11 mouse cellular contexts compared by ENCODE assay signal in the genomic region with DNA sequence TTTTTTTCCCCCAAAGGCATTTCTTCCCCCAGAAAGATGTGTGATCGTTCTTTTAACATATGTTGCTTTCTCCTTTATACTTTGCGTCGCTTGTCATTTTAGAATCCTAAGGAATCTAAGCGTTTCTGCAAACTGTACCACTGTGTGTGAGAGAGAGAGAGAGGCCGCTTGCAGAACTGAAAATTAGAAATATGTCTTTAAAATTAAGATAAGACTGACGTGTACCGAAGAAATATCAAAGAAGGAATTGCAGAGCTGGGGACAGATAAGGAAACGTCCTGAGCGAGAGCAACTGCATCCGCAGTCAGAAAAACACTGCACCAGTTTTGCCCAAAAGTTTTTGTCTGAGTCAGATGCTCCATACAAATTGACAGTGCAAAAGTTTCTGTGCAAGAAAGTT. TPM values are rescaled to one million over a fixed set of nuclear protein-coding genes. Genes with fewer than 3 reads are reported as not detected.
DNase-seq lines count a peak whose midpoint lies in the region; ATAC-seq lines count a peak whose summit lies in the region.
"Had no signal": no experiment of that assay in that cellular context is flagged by ENCODE, and none has a peak within 500 bp of the region (broad histone marks: within the 10 kb centered on the region; RNA-seq: fewer than 3 reads in every experiment).

No protein-coding gene starts in this region.

- no peak for ATAC-seq in heart, embryonic 13.5 days (ENCODE audit: extremely low read depth, insufficient number of reproducible peaks, low FRiP score, low TSS enrichment)
- no peak for ATAC-seq in neural tube, embryonic 12.5 days (ENCODE audit: low FRiP score, low read depth)
- no peak for ATAC-seq in limb, embryonic 12.5 days (ENCODE audit: insufficient number of reproducible peaks, insufficient read depth, low FRiP score, low TSS enrichment, low read depth)
- ATAC-seq in neural tube, embryonic 15.5 days (ENCODE audit: low FRiP score): no peak

- H3K4me1 ChIP-seq in heart, embryonic 13.5 days: peaks cover 29% of the 10 kb centered on the region
- H3K4me1 ChIP-seq in neural tube, embryonic 12.5 days: peaks cover 20% of the 10 kb centered on the region
- peaks cover 22% of the 10 kb centered on the region; the same call in 1 of the 2 replicates for H3K4me1 ChIP-seq in limb, embryonic 12.5 days (replicated peaks)
- H3K4me1 ChIP-seq in neural tube, embryonic 15.5 days: peaks cover 26% of the 10 kb centered on the region

- WGBS in heart, embryonic 13.5 days: 57% methylated on average over 10 of the region's 10 CpGs
- WGBS in neural tube, embryonic 12.5 days: 93% methylated on average over 10 of the region's 10 CpGs
- 85% methylated on average over 10 of the region's 10 CpGs for WGBS in limb, embryonic 12.5 days
- WGBS in neural tube, embryonic 15.5 days: 90% methylated on average over 10 of the region's 10 CpGs

- H3K4me2 ChIP-seq in heart, embryonic 13.5 days: peak overlapping the region; percentile 91
- peak overlapping the region; percentile 82 for H3K4me2 ChIP-seq in neural tube, embryonic 12.5 days (replicated peaks)
- peak overlapping the region; percentile 85; the same call in 1 of the 2 replicates for H3K4me2 ChIP-seq in limb, embryonic 12.5 days
- H3K4me2 ChIP-seq in neural tube, embryonic 15.5 days: peak overlapping the region; percentile 80

- no peaks in the 10 kb centered on the region for H3K36me3 ChIP-seq in heart, embryonic 13.5 days
- H3K36me3 ChIP-seq in neural tube, embryonic 12.5 days: no peaks in the 10 kb centered on the region
- H3K36me3 ChIP-seq in limb, embryonic 12.5 days: no peaks in the 10 kb centered on the region
- no peaks in the 10 kb centered on the region for H3K36me3 ChIP-seq in neural tube, embryonic 15.5 days

- H3K4me3 ChIP-seq in heart, embryonic 13.5 days: 0 out of 2 replicates have a peak overlapping the region, but pooled peaks have one; percentile 98
- H3K4me3 ChIP-seq in neural tube, embryonic 12.5 days: no peak overlapping the region
- H3K4me3 ChIP-seq in limb, embryonic 12.5 days (replicated peaks): no peak overlapping the region
- peak overlapping the region; percentile 93; the same call in 1 of the 2 replicates for H3K4me3 ChIP-seq in neural tube, embryonic 15.5 days (replicated peaks)

- DNase-seq in heart, adult 11 months: no peak
- DNase-seq in neural tube, embryonic 10.5 days (ENCODE audit: extremely low spot score, low spot score): no peak
- DNase-seq in adrenal gland, postnatal 25 days: no peak
- DNase-seq in gastrocnemius, postnatal 10 days: no peak
- DNase-seq: cerebellum, adult 9-10 months; kidney, postnatal 10 days; thymus, postnatal 25 days had no signal

- H3K27me3 ChIP-seq in heart, embryonic 13.5 days (replicated peaks): no peaks in the 10 kb centered on the region
- H3K27me3 ChIP-seq in neural tube, embryonic 12.5 days (replicated peaks): no peaks in the 10 kb centered on the region
- no peaks in the 10 kb centered on the region for H3K27me3 ChIP-seq in limb, embryonic 12.5 days
- no peaks in the 10 kb centered on the region for H3K27me3 ChIP-seq in neural tube, embryonic 15.5 days (replicated peaks)

- H3K27ac ChIP-seq in heart, embryonic 13.5 days (replicated peaks): no peak overlapping the region
- no peak overlapping the region for H3K27ac ChIP-seq in neural tube, embryonic 12.5 days
- 0 out of 2 replicates have a peak overlapping the region, but pooled peaks have one; percentile 99 for H3K27ac ChIP-seq in limb, embryonic 12.5 days
- no peak overlapping the region for H3K27ac ChIP-seq in neural tube, embryonic 15.5 days (replicated peaks)

- H3K9me3 ChIP-seq in heart, embryonic 13.5 days: no peaks in the 10 kb centered on the region
- H3K9me3 ChIP-seq in neural tube, embryonic 12.5 days: no peaks in the 10 kb centered on the region
- H3K9me3 ChIP-seq in limb, embryonic 12.5 days: no peaks in the 10 kb centered on the region
- H3K9me3 ChIP-seq in neural tube, embryonic 15.5 days (replicated peaks): no peaks in the 10 kb centered on the region

- peak overlapping the region; percentile 100; the same call in 1 of the 2 replicates for H3K9ac ChIP-seq in heart, embryonic 13.5 days
- no peak overlapping the region for H3K9ac ChIP-seq in neural tube, embryonic 12.5 days
- H3K9ac ChIP-seq in limb, embryonic 12.5 days (replicated peaks): no peak overlapping the region
- H3K9ac ChIP-seq in neural tube, embryonic 15.5 days (replicated peaks): peak overlapping the region; percentile 99; the same call in 1 of the 2 replicates

RNA-seq across cellular contexts. Expression of gene Hnrnpll, which starts 1.3 kb away (rescaled TPM):
- 39.9 and 40.3 TPM in 2 replicates for polyA plus RNA-seq in heart, embryonic 13.5 days (2015; fragmentation: Nextera tagmentation; extraction: Ambion mirVana)
- 120 and 128 TPM in 2 replicates for polyA plus RNA-seq in neural tube, embryonic 12.5 days (2016; fragmentation: Nextera tagmentation; extraction: Ambion mirVana)
- 112 and 114 TPM in 2 replicates for polyA plus RNA-seq in limb, embryonic 12.5 days (2016; fragmentation: Nextera tagmentation; extraction: Ambion mirVana)
- polyA plus RNA-seq in neural tube, embryonic 15.5 days (2015; fragmentation: Nextera tagmentation; extraction: Ambion mirVana): 55.8 and 56.0 TPM in 2 replicates
- total RNA-seq in adrenal gland, postnatal 25 days (2021): 57.6 and 66.2 TPM in 2 replicates
- total RNA-seq in gastrocnemius, postnatal 10 days (2021): 10 to 100 TPM; 22.9 to 27.7 TPM

Comparison
In these comparisons a context has a peak if more than half of its experiments do, and no peak if none do; other contexts are left out.
1. H3K4me3 ChIP-seq: peak in heart, embryonic 13.5 days (single experiment) and neural tube, embryonic 15.5 days (single experiment); none in neural tube, embryonic 12.5 days (single experiment) and limb, embryonic 12.5 days (single experiment).
2. H3K9ac ChIP-seq: peak in heart, embryonic 13.5 days (single experiment) and neural tube, embryonic 15.5 days (single experiment); none in neural tube, embryonic 12.5 days (single experiment) and limb, embryonic 12.5 days (single experiment).
3. Peak in every context shown above with its lines, with median percentiles within 50 percentile points of each other: H3K4me2 ChIP-seq.